Mouse (Mus musculus) kidney, adult 2 months (tissue): ENCODE measurements around the gene Mapk8ip2. TPM values are rescaled to one million over a fixed set of nuclear protein-coding genes. Genes with fewer than 3 reads are reported as not detected.

Source experiments
- DNase-seq: peaks from one replicate; pipeline ENCODE4 v3.0.0; 2021
- H3K27ac ChIP-seq: fragments of 200-500 bp; 2 replicates; pipeline ENCODE4 v1.5.1; 2012; ENCODE audit warnings: low read depth, low read length, control low read depth, inconsistent platforms; ENCODE audit not compliant: insufficient read depth
- H3K27me3 ChIP-seq: fragments of 200-500 bp; replicated peaks from 2 replicates; pipeline ENCODE4 v1.6.1; 2012; ENCODE audit warnings: mild to moderate bottlenecking, moderate library complexity, low read length, inconsistent platforms; ENCODE audit not compliant: control insufficient read depth, insufficient read depth
- H3K36me3 ChIP-seq: fragments of 200-500 bp; 2 replicates; pipeline ENCODE4 v1.6.1; 2012; ENCODE audit warnings: mild to moderate bottlenecking, moderate library complexity, low read length, inconsistent platforms; ENCODE audit not compliant: control insufficient read depth, insufficient read depth
- H3K4me1 ChIP-seq: fragments of 200-500 bp; 2 replicates; pipeline ENCODE4 v1.6.1; 2011; ENCODE audit warnings: low read length; ENCODE audit not compliant: control insufficient read depth, insufficient read depth
- H3K4me3 ChIP-seq: fragments of 200-500 bp; 2 replicates; pipeline ENCODE4 v1.5.1; 2011; ENCODE audit warnings: mild to moderate bottlenecking, low read depth, low read length, control low read depth; ENCODE audit not compliant: insufficient read depth
- CTCF ChIP-seq: fragments of 200-500 bp; conservative IDR thresholded peaks from 2 replicates; pipeline ENCODE4 v1.5.1; 2011; ENCODE audit warnings: low read depth, mild to moderate bottlenecking, control low read depth, low read length, moderate library complexity, mixed read lengths; ENCODE audit not compliant: insufficient read depth, insufficient read length
- POLR2A ChIP-seq: fragments of 200-500 bp; IDR thresholded peaks from one replicate; pipeline ENCODE4 v1.6.1; 2011; ENCODE audit warnings: low read depth, low read length, control low read depth
- WGBS: fragments of 180-500 bp; shearing (Covaris S2); methylation state at CpG from one replicate; pipeline ENCODE4 v1.1.7; 2018; 5-methylcytosine and 5-hydroxymethylcytosine counted together
- polyA plus RNA-seq: library from polyadenylated mRNA; depleted of rRNA; stranded (reverse); fragments of >200 nt; gene quantifications from 2 replicates; pipeline ENCODE4 v1.2.3, GENCODE M21; 2012; rRNA removed

The Mapk8ip2 gene
- 0.29 and 0.59 TPM in 2 replicates for polyA plus RNA-seq

GRCm38 (mm10) chr15:89453865-89454478 lies at the start of gene Mapk8ip2:
TSS of gene Mapk8ip2 (plus strand) at chr15:89453913.
- WGBS = 2% methylated on average over 53 of the region's 53 CpGs
- DNase-seq = no peak
- Histone ChIP-seq H3K27ac (no peak within 1 kb of the TSS), H3K4me1 (no peaks in the 10 kb centered on the region), H3K4me3 (peak within 1 kb of the TSS; percentile 47), H3K36me3 (no peaks in the 10 kb centered on the region), H3K27me3 (0 out of 2 replicates have a peak, but pooled peaks cover 1% of the 10 kb centered on the region)
- TF ChIP-seq CTCF = no peak
- TF ChIP-seq POLR2A = no peak

DNA sequence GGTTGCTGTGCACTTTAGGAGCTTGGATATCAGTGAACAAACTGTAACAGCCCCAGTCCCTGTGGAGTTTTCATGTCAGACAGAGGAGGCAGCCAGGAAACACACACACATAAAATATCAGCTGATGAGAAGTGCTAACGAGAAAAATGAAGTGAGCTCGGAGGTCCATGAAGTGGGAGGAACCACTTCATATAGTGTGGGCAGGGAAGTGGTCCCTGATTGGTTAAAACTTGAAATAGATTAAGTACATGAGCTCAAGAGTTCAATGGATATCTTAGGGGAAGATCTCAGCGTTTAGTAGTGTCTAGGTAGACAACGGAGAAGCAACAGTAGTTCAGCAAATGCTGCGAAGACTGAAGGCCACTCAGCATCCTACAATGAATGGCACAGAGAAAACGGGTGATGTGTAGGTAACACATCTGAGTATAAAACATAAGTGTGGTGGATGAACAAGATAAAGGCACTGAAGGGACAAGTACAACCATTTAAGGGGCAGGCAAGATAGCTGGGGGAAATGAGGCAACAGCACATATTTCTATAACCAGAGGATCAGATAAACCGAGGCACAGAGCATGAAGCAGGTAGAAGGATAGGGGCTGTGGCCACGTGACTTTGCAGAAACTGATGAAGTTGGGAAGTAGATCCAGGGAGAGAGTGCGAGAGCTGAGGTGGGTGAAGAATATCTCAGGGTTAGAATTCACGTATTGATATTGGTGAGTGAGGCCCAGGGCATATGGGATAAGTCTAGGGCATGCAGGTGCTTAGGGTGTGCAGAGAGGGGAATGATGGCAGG lies 48.7 kb upstream of the Mapk8ip2 start:
- Histone ChIP-seq H3K4me3 (no peak overlapping the region), H3K27me3 (no peaks in the 10 kb centered on the region; the same call in 1 of the 2 replicates), H3K36me3 (no peaks in the 10 kb centered on the region), H3K27ac (no peak overlapping the region), H3K4me1 (no peaks in the 10 kb centered on the region)
- TF ChIP-seq CTCF (no peak), POLR2A (no peak)
- 77% methylated on average over 10 of the region's 10 CpGs for WGBS
- DNase-seq = no peak

DNA sequence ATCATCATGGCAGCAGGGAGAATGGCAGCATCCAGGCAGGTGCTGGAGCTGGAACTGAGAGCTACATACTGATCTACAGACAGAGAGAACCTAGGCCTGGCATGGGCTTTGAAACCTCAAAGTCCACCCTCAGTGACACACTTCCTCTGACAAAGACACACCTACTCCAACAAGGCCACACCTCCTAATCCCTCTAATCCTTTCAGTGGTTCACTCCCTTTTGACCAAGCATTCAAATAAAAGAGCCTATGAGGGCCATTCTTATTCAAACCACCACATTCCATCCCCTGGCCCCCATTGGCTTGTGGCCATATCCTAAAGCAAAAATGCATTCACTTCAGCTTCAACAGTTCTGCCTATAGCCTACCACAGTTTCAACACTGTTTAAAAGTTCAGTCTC lies 47.0 kb upstream of the Mapk8ip2 start:
- H3K36me3 ChIP-seq = no peaks in the 10 kb centered on the region
- TF ChIP-seq POLR2A = no peak
- TF ChIP-seq CTCF = no peak
- no peak overlapping the region for H3K4me3 ChIP-seq
- DNase-seq = no peak
- no peak overlapping the region for H3K27ac ChIP-seq
- no peaks in the 10 kb centered on the region; the same call in 1 of the 2 replicates for H3K27me3 ChIP-seq
- no peaks in the 10 kb centered on the region for H3K4me1 ChIP-seq

GRCm38 (mm10) chr15:89410118-89410517 lies 43.6 kb upstream of the Mapk8ip2 start, which contains the start of gene Syce3:
TSS of gene Syce3 (minus strand) at chr15:89410503.
- TF ChIP-seq POLR2A (no peak), CTCF (no peak)
- Histone ChIP-seq H3K4me1 (no peaks in the 10 kb centered on the region), H3K27me3 (no peaks in the 10 kb centered on the region; the same call in 1 of the 2 replicates), H3K4me3 (no peak within 1 kb of the TSS), H3K27ac (no peak within 1 kb of the TSS), H3K36me3 (no peaks in the 10 kb centered on the region)
- WGBS = 87% methylated on average over 24 of the region's 24 CpGs
- no peak for DNase-seq

- Histone ChIP-seq H3K27ac (no peak overlapping the region), H3K36me3 (no peaks in the 10 kb centered on the region; the same call in 1 of the 2 replicates), H3K4me3 (no peak overlapping the region), H3K27me3 (no peaks in the 10 kb centered on the region; the same call in 1 of the 2 replicates), H3K4me1 (no peaks in the 10 kb centered on the region)
- DNase-seq = no peak
- WGBS = 80% methylated on average over 8 of the region's 8 CpGs
- TF ChIP-seq POLR2A = no peak
- TF ChIP-seq CTCF = no peak
Observed at GRCm38 (mm10) chr15:89415282-89415681, 38.4 kb upstream of the Mapk8ip2 start.

DNA sequence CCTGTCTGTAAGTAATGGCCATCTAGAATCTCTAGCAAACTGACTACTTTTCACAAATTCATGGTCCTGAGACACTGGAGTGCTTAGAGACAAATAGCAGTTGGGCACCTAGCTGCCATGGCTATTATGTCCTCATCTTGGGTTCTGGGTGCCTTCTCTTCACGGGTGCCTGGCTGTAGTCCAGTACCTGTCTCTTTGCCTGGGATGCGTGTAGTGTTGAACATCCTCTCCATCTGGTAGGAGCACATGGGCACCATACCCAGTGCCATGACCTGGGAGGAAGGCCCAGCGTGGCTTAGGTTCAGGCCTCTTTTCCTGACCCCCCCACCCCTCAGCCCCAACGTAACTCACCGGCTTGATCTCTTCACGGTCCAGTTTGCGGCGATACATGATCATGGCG lies 31.8 kb upstream of the Mapk8ip2 start:
- Histone ChIP-seq H3K27me3 (no peaks in the 10 kb centered on the region), H3K36me3 (no peaks in the 10 kb centered on the region; the same call in 1 of the 2 replicates), H3K27ac (no peak overlapping the region), H3K4me1 (no peaks in the 10 kb centered on the region), H3K4me3 (no peak overlapping the region)
- DNase-seq = no peak
- WGBS = 87% methylated on average over 9 of the region's 9 CpGs
- TF ChIP-seq CTCF (no peak), POLR2A (no peak)

DNA sequence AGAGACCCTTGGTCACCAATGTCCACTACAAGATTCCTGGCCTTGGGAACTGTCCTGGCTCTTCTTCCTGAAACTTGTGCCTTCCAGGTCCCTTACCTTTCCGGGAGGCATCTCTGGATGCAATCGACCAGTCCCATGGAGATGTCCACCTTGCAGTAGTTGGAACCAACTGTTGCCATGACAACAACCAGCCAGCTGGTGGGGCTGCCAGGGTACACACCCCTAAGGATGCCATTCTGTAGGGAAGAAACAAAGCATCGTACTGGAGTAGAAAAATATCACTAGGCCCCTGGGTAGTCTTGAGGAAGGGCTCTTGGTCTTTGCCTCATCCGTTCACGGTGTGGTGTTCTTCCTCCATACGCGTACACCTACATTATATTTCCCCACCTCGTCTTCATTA lies 29.1 kb upstream of the Mapk8ip2 start:
- Histone ChIP-seq H3K4me1 (no peaks in the 10 kb centered on the region), H3K27me3 (no peaks in the 10 kb centered on the region), H3K36me3 (no peaks in the 10 kb centered on the region; the same call in 1 of the 2 replicates), H3K4me3 (peak overlapping the region; percentile 26; the same call in 1 of the 2 replicates), H3K27ac (peak overlapping the region; percentile 26; the same call in 1 of the 2 replicates)
- DNase-seq = no peak
- TF ChIP-seq CTCF = no peak
- TF ChIP-seq POLR2A = no peak
- WGBS = 88% methylated on average over 8 of the region's 8 CpGs
